Mouse (Mus musculus) kidney, adult 2 months (tissue): ENCODE measurements around the gene Gm45623.

ENCODE experiments used
- CTCF ChIP-seq: fragments of 200-500 bp; conservative IDR thresholded peaks from 2 replicates; pipeline ENCODE4 v1.5.1; 2011; ENCODE audit warnings: low read depth, mild to moderate bottlenecking, control low read depth, low read length, moderate library complexity, mixed read lengths; ENCODE audit not compliant: insufficient read depth, insufficient read length
- POLR2A ChIP-seq: fragments of 200-500 bp; IDR thresholded peaks from one replicate; pipeline ENCODE4 v1.6.1; 2011; ENCODE audit warnings: low read depth, low read length, control low read depth

DNA sequence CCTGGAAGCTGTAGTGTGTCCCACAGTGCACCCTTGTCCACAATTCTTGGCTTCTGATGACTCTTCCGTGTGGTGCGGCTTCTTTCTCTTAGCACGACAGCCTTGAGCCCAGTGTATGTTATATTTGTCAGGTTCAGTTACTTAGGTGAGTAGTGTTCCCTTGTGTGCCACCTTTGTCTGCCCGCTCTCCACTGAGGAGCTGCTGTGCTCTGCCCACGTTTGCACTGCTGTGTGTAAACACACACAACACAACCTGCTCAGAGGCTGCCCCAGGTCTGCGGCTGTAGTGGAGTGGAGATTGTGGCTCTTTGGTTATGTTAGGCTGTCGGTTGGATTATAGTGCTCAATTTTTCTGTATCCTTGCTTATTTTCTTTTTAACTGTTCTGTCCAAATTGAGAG, 24.6 kb downstream of the Gm45623 start:
- no peak for TF ChIP-seq POLR2A
- TF ChIP-seq CTCF = no peak
